Mouse (Mus musculus): ENCODE measurements around the gene Nrip2.
A peak's percentile ranks its signal among the peaks of the same experiment; 100 is the strongest.

Nrip2 gene

DNA sequence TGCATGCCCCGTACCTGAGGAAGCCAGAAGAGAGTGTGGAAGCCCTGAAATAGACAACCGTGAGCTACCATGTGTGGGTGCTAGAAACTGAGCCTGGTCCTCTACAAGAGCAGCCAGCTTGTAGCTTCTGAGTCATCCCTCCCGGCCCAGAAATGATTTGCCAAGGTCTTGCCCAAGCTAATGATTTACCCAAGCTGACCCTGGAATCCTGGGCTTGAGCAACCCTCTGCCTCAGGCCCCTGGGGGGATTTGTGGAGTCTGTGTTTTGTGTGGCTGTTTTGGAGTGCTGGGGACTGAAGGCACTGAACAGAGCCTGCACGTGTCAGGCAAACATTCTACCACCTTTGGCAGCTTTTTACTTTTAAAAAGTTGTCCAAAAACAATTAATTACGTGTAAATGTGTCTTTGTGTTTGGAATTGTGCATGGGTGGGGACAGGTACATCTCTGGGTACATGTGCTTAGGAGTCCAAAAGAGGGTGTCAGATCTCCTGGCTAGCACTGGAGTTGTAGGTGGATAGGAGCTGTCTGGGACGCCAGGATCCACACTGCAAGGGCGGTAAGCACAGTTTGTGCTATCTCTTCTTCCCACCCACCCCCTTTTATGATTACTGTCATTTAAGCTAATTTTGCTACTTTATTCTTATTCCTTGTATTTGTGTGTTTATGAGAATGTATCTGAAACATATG is 1.4 kb upstream of the Nrip2 start:
- no peak for DNase-seq (ENCODE audit: low spot score)

DNA sequence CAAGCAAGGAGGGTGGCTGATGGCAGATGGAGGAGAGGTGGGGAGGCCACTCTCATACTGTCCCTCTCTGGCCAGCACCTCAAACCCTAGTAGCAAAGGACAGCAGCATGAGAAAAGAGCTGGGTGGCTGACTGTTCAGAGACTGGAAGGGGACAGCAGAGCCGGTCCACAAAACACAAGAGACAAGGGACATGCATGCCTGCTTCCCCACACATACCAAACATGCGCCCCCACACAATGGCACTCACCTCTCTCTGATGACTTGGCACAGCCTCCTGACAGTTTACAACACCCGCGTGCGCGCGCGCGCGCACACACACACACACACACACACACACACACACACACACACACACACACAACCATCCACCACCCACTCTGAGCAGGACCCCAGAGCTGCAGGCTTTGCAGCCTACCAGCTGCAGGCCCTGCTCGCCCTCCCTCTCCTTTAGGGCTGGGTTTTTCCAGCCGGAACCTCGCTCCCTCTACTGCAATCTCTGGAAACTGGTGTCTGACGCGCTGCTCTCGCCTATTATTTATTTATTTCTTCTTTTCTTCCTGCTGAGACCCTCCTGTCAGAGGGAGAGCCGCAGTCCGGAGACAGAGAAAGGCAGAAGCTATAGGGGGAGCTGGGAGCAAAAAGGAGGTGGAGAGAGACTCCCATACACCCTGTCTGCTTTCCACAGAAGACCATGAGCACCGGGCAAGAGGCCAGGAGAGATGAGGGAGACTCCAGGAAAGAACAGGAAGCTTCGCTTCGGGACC is 507 bp downstream of the Nrip2 start:
- peak; percentile 35 for DNase-seq (ENCODE audit: low spot score)

DNA sequence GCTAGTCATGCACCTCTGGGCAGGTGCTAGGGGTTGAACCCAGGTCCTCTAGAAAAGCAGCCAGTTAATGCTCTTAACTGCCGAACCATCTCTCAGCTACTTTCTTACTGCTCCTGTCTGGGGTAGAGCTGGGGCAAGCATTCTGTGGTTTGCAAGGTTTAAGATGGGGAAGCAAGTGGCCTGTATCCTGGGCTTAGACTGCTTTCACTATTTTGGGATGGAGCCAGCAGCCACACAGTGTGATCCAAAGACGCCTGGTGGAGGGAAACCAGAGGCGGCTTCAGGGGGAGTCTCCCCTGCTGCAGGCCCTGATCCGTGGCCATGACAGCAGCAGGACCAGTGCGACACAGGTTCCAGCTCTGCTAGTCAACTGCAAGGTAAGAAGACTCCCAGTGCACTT is 5.6 kb downstream of the Nrip2 start:
- no peak for DNase-seq (ENCODE audit: low spot score)

DNA sequence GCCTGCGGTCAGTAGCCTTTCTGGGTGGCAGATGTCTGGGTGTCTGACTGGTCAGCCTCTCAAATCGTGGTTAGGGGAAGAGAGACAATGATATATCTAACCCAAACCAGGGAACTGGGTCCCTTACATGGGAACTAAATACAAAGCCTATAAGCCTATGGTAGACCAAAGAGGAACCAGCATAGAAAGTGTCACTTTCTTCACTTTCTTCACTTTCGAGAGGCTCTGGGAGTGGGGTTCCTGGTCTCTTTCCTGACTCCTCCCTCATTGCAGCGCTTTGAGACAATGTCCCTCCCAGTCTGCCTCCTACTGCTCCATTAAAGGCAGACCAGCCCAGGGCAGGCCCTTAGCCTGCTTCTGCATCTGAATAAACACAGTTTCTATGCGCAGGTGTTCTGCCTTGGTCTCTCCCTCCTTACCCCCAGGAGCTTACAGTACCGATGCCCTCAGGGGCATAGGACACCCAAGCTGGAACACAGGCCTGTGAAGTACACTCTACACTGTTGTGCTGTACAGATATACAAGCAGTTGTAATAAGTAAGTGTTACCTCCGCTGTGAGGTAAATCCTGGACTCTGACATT is 9.5 kb downstream of the Nrip2 start:
- no peak for DNase-seq (ENCODE audit: low spot score)

DNA sequence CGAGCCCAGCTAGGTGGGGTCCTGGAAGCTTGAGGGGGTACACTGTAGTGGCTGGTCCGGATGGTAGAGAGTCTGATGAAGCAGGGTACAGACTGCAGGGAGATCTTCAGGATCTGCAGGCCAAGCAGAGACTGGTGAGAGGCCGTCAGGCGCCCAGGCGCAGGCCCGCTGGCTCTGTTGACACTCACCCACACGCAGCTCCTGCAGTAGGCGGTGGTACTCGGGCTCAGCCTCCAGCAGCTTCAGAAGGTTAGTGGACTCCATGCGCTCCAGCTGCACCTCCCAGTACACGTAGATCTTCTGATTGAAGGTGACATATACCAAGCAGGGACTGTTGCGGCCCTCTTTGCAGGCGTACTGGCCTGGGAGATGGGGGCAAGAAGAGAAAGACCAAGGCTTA is 11.2 kb downstream of the Nrip2 start:
- DNase-seq (ENCODE audit: low spot score), result no peak

DNA sequence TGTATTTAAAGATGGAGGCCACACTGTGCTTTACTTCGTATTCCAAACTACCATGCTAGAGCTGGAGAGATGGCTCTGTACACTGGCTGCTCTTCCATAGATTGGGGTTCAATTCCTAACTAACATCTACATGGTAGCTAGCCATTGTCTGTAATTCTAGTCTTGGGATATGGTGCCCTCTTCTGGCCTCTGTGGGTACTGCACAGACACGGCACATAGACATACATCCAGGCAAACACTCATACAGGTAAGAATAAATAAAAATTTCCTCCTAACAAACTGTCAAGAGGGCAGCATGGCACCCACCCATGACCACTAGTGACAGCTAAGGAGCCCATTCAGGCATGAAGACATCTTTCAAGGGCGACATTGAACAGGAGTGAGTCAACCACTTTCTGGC is 12.0 kb downstream of the Nrip2 start:
- DNase-seq (ENCODE audit: low spot score), result peak; percentile 87

DNA sequence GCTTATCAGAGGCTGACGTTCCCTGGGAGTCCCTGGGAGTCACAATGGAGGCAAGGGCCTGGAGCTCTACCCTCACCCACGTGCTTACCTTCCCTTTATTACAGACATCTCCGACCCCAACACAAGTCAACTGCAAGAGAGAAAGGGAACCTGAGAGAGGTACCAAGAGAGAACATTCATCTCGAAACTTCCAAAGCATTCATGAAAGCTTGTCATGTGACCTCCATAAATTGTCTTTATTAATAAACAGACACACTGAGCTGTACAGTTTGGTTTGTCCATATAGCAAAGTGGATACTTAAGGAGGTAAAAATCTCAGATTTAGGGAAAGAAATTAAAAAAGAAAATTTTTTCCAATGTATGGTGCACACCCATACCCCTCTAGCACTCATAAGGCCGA is 17.1 kb downstream of the Nrip2 start:
- DNase-seq (ENCODE audit: low spot score), result no peak

DNA sequence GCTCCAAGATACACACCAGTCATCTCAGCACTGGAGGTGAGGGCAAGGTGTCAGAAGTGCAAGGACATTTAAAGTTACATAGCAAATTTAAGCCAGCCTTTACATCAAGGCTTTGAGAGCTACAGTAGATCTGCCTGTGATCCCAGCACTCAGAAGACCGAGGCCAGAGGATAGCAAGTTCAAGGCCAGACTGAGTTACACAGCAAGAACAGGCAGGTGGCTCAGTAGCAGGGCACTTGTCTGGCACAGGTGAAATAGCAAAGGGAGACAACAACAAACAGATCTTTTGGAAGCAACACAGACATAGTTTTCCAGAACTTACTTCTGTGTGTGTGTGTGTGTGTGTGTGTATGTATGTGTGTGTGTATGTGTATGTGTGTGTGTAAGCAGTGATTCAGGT is 19.0 kb downstream of the Nrip2 start:
- no peak for DNase-seq (ENCODE audit: low spot score)

DNA sequence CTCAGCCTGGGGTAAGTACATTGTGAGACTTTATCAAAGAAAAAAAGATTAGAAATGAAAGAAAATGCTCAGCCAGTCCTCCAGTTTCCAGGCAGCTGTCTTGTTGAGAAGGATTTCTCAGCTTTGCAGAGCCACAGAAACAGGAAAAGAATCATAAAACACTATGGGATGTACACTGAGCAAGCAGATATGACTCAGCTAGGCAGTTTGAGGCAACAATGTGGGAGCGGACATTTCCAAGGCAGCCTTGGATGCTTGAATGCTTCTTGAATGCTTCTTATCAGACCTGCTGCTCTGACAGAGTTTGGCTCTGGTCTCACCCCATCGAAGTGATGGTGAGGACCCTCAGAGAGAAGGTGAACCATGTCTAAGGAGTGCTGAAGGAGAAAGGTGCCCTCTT is 21.9 kb downstream of the Nrip2 start:
- no peak for DNase-seq (ENCODE audit: low spot score)

DNA sequence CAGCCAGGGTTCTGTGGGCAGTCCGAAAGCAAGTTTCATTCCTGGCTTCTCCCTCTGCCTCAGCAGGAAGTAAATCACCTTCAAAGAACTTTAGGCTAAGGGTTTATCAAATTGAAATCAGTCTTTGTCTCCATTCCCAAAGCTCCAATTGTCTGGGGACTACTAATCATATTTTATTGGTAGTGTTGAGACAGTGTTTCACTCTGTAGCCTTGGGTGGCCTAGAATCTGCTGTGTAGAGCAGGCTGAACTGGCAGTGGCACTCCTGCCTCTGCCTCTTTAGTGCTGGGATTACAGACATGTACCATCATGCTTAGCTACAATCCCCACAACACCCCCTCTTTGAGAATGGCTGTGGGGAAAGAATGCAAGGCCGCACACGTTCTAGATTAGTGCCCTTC is 22.4 kb downstream of the Nrip2 start:
- no peak for DNase-seq (ENCODE audit: low spot score)

DNA sequence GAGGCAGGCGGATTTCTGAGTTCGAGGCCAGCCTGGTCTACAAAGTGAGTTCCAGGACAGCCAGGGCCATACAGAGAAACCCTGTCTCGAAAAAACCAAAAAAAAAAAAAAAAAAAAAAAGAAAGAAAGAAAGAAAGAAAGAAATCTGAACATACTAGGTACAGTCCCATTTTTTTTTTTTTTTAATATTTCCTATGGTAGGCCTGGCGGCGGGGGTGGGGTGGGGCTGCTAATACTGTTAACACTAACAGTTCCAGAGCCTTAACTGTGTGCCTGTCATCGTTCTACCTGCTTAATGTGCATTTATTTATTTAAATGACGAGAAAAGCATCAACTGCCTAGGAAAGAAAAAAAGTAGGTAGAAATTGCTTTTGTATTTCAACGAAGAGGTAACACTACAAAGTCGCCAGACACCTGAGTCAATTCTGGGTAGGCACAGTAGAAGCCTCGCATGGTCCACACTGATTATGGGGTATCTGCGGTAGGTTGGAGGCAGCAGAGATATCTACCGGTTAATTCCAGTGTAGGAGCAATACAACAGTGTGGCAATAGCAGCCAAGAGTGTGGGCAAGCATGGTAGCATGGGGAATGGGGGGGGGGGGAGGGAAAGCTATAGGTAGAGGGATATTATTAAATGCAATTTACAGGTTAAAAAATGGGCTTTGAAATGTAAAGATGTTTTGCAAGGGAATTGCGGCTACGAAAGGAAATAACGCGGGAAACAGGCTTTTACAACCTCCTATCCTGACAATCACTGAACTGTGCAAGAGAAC is 24.6 kb downstream of the Nrip2 start:
- no peak for DNase-seq (ENCODE audit: low spot score)

DNA sequence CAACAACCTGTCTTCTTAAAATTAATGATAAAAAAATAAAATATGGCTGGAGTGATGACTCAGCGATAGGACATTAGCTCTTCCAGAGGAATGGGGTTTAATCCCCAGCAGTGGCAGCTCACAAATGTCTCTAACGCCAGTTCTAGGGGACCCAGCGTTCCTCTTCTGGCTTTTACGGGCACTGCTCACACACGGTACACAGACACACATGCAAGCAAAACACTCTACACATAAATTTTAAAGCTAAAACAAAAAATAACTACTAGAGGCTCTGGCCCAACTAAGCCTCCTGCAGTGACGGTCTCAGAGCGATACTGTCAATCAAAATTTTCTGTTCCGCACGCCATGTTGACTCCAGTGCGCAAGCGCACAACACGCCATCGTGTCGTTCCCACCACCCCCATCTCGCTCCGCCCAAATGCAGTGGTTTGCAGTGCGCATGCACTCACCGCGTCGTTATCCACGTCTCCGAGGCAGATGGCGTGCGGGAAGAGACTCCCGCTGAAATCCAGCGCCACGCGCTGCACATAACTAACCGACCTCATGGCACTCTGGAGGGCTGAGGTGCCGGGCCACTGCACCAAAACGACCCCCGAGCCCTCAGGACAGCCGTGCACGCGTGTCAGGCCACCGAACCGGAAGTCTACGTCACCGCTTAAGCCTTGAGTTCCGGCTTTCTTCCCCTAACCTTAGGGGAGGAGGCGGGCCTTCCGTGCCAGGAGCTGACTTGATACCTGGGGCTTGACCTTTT is 25.3 kb downstream of the Nrip2 start, which contains the start of gene Itfg2:
Gene Itfg2, minus strand, starts transcription at position 663 of the 751 bp plus-strand sequence.
- DNase-seq (ENCODE audit: low spot score), result peak; percentile 97

DNA sequence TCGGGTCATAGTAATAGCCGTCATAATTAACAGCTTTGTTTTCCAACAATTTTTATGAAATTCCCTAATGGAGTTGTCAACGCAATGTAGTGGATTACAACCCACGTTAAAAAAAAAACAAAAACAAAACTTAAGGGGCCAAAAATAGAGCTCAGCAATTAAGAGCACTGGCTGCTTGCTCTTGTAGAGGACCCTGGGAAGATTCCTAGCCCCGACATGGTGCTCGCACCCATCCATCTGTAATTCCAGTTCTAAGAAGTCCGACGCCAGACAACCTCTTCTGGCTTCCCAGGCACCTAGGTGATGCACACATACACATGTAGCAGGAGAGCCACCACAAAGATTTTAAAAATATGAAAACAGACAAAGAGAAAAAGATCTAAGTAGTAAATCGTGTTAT is 25.9 kb downstream of the Nrip2 start:
- no peak for DNase-seq (ENCODE audit: low spot score)

DNA sequence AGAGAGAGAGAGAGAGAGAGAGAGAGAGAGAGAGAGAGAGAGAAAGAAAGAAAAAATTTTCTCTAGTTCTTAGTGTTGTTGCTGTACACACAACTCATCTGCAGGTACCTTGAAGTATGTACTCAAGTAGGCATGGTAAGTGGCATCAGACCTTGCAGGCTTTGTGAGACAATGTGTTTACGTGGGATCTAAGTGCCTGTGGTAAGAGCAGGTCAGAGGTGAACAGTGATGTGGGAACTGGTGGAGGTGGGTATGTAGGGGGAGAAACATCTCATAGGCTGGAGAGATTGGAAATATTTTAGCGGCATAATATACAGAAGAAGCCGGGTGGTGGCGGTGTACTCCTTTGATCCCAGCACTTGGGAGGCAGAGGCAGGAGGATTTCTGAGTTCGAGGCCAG is 28.5 kb downstream of the Nrip2 start:
- no peak for DNase-seq (ENCODE audit: low spot score)

DNA sequence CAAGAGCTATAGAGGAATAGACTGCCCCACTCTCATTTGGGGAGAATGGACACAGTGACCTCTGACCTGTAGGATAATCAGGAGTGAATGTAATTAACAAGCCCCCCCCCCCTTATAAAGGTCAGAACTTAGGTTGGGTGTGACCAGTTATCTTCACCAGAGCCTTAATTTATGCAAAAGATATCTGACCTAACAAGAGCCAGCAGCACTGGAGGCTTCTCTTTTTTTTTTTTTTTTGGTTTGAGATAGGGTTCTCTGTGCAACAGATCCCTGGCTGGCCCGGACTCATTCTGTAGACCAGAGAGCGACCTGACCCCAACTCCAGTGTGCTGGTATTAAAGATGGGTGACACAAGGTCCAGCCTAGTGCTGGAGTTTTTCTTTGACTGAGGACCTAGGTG is 30.2 kb downstream of the Nrip2 start:
- DNase-seq (ENCODE audit: low spot score), result no peak

DNA sequence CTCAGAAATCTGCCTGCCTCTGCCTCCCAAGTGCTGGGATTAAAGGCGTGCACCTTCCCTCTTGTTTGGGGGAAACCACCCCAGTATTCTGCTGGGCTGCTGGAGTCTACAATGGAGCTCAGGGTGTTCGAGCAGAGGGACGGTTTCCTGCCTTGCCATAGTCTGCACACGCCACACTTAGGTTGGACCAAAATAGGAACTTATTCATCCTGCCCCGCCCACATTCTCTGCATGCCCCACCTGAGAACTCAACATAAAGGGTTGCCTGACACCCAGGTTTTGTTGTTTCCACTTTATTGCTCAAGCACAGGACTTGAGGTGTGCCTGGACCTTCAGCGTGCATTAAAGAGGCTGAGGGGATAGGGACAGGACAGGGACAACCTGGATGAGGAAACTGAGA is 30.7 kb downstream of the Nrip2 start:
- DNase-seq (ENCODE audit: low spot score), result no peak

DNA sequence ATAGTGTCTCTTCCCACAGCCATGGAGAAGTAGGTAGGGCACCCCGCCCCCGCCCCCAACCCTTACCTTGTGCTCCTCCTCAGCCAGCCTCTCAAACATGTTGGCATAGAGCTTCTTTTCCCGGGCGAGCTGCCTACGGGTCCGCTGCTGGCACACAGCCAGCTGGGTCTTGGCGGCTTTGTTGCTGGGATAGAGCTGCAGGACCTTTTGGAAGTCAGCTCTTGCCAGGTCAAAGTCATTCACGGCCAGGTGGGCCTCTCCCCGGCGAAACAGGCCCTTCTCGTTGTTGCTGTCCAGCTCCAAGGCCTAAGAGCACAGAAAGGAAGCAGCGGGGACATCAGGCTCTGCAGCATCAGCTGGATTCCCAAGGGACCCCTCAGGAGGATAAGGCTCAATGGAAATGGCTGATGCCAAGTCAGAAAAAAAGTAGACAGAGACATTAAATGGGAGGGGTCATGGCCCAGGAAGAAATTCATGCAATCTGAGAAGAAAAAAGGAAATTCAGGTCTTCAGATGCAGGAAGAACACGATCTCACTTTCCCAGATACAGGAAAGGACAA is 33.3 kb downstream of the Nrip2 start:
- DNase-seq (ENCODE audit: low spot score), result no peak

DNA sequence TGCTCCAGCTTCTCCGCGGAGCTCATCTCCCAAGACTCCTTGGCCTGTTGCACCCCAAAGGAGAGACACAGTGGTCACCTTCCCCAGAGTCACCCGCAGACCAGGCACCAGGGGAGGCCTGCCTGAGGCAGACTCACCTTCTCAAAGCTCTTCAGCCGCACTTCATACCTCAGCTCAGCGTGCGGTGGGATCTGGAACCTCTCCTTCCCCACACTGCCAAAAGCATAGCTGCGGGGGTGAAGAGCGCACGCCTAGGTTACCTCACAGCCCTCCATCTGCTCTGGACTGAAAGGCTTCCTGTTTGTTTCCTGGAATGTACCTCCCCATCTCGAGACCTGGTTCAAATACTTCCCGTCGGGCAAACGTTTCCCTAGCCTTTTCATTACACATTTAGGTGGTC is 34.5 kb downstream of the Nrip2 start:
- DNase-seq (ENCODE audit: low spot score), result no peak

DNA sequence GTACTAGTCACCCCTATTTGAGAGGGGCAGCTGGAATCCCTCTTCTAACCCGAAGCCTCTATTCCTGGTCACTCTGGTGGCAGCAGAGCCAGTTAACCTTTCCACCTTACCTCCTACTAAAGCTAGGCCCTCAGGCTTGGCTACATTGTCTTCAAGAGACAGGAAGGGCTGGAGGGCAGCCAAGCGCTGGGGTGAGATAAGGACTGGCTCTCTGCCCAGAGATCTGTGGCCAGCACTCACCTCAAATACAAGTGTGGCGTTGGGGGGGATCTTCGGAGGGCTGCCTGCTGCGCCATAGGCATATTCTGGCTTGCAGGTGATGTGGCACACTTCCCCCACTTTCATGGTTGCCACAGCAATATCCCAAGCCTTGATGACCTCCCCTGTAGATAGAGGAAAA is 36.4 kb downstream of the Nrip2 start:
- no peak for DNase-seq (ENCODE audit: low spot score)

DNA sequence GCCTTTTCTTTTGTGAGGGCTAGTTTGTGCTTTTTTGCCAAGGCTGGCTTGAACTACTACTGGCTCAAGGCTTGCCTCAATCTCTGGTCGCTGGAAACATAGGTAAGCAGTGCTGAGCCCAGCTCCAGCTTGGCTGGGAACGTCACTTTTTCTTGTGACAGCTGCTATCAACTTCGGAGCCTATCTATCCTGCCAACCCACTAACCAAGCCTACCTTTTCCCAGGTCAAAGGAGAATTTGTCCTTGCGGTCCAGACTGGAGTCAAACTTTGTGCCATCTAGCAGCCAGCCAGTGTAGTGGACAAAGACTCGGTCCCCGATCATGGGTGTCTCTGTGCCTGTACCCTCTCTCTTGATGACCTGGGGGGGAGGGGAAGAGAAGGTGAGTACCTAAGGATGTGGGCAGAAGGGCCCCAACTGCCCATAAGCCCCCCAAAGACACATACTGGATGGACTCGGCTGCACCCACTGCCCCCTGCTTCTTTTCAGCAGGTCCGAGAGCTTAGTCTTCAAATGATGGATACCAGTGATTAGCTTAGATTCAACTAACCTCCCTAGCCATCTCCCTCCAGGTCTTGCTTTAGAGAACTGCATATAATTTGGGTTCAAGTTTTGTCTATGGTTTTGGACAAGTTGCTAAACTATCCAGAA is 37.4 kb downstream of the Nrip2 start:
- DNase-seq (ENCODE audit: low spot score), result no peak

DNA sequence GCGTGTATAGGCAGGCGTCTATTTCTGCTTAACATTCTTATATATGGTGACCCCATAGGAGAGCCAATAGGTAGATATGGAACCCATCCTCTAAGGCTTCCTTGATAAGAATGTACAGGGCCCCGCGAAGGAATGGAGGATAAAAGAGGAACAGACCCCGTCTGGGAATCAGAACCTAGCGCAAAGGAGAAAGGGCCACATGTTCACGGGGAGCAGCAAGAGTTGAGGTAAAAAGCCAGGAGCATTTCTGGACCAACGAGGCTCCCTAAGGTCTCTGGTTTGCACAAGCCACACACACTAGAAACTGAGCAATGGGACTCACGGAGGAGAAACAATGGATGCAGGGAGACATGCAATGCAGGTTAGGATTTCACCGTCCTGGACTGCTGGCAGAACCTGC is 38.2 kb downstream of the Nrip2 start:
- DNase-seq (ENCODE audit: low spot score), result no peak
